Mouse (Mus musculus) lung, postnatal 0 days (tissue): ENCODE measurements around the gene Muc13.

Experiments
- CTCF ChIP-seq: IDR thresholded peaks from 2 replicates; pipeline ENCODE4 v1.5.1; 2016; ENCODE audit warnings: antibody characterized with exemption, mild to moderate bottlenecking
- EP300 ChIP-seq: IDR thresholded peaks from 2 replicates; pipeline ENCODE4 v1.6.1; 2016; ENCODE audit warnings: antibody characterized with exemption, mild to moderate bottlenecking, control low read depth

DNA sequence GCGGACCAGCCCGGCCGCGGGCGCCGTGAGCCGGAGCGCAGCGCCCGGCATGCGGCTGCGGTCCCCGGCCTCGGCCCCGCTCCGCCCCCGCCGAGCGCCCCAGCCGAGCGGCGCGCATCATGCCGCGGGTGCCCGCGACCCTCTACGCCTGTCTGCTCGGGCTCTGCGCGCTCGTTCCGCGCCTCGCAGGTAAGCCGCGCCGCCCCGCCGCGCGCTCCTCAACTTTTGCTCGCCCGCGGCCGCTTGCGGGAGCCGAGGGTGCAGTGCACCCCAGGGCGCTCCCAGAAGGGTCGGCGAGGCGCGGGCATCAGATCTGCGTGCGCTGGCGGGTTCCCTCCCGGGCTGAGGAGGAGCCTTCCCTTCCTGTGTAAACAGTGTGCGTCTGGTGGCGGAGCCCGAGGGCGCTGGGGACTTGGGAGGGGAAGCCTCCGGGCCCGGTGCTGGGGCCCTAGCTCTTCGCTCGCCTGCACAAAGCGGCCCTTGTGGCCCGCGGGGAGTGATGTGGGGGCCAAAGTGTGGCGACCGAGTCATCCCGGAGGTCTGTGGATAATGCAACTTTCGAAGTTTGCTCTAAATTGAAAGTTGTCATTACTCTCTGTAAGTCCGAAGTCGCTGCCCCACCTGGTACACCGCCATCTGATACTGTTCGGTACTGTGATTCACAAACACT, 36.1 kb downstream of the Muc13 start:
- TF ChIP-seq CTCF (no peak; the same call in 1 of the 2 replicates), EP300 (no peak)
